Mouse (Mus musculus): ENCODE data around the gene Mosmo. TPM values are rescaled to one million over a fixed set of nuclear protein-coding genes. Genes with fewer than 3 reads are reported as not detected.

Gene Mosmo
- polyA plus RNA-seq, 1 experiment from 2014 or later = 8.2 TPM

GRCm38 (mm10) chr7:120721456-120721855, 44.0 kb downstream of the Mosmo start:
- no peak overlapping the region for H3K27ac ChIP-seq (ENCODE audit: low read length)
- H3K27me3 ChIP-seq (ENCODE audit: insufficient read depth, low read length) = no peaks in the 10 kb centered on the region
- H3K9me3 ChIP-seq (ENCODE audit: low read length) = no peaks in the 10 kb centered on the region
- WGBS = 66% methylated on average over 8 of the region's 8 CpGs
- H3K4me1 ChIP-seq (ENCODE audit: insufficient read depth, low read length) = 0 out of 2 replicates have a peak, but pooled peaks cover 5% of the 10 kb centered on the region
- ATAC-seq (ENCODE audit: low FRiP score, low TSS enrichment) = no peak
- no peak overlapping the region for H3K4me2 ChIP-seq (replicated peaks; ENCODE audit: low read depth, low read length)
- H3K36me3 ChIP-seq (ENCODE audit: insufficient read depth, low read length) = peaks cover 3% of the 10 kb centered on the region; the same call in 1 of the 2 replicates
- H3K9ac ChIP-seq (replicated peaks; ENCODE audit: low read length) = no peak overlapping the region
- H3K4me3 ChIP-seq (ENCODE audit: low read length) = no peak overlapping the region

- ATAC-seq (ENCODE audit: low FRiP score, low TSS enrichment) = no peak
- no peak overlapping the region for H3K4me3 ChIP-seq (ENCODE audit: low read length)
- no peaks in the 10 kb centered on the region for H3K27me3 ChIP-seq (ENCODE audit: insufficient read depth, low read length)
- no peak overlapping the region for H3K9ac ChIP-seq (replicated peaks; ENCODE audit: low read length)
- H3K9me3 ChIP-seq (ENCODE audit: low read length) = no peaks in the 10 kb centered on the region
- 0 out of 2 replicates have a peak, but pooled peaks cover 5% of the 10 kb centered on the region for H3K4me1 ChIP-seq (ENCODE audit: insufficient read depth, low read length)
- H3K4me2 ChIP-seq (replicated peaks; ENCODE audit: low read depth, low read length) = no peak overlapping the region
- WGBS = 90% methylated on average over 4 of the region's 4 CpGs
- peaks cover 3% of the 10 kb centered on the region; the same call in 1 of the 2 replicates for H3K36me3 ChIP-seq (ENCODE audit: insufficient read depth, low read length)
- H3K27ac ChIP-seq (ENCODE audit: low read length) = no peak overlapping the region
Observed at GRCm38 (mm10) chr7:120722063-120722462, 44.6 kb downstream of the Mosmo start.

GRCm38 (mm10) chr7:120722839-120723278, 45.4 kb downstream of the Mosmo start:
- H3K36me3 ChIP-seq (ENCODE audit: insufficient read depth, low read length) = peaks cover 3% of the 10 kb centered on the region; the same call in 1 of the 2 replicates
- no peak for ATAC-seq (ENCODE audit: low FRiP score, low TSS enrichment)

GRCm38 (mm10) chr7:120727581-120727980, 50.2 kb downstream of the Mosmo start:
- Histone ChIP-seq H3K9ac (replicated peaks; ENCODE audit: low read length) (no peak overlapping the region), H3K4me3 (ENCODE audit: low read length) (no peak overlapping the region), H3K9me3 (ENCODE audit: low read length) (no peaks in the 10 kb centered on the region), H3K36me3 (ENCODE audit: insufficient read depth, low read length) (no peaks in the 10 kb centered on the region), H3K27me3 (ENCODE audit: insufficient read depth, low read length) (no peaks in the 10 kb centered on the region), H3K4me2 (replicated peaks; ENCODE audit: low read depth, low read length) (no peak overlapping the region), H3K4me1 (ENCODE audit: insufficient read depth, low read length) (no peaks in the 10 kb centered on the region), H3K27ac (ENCODE audit: low read length) (no peak overlapping the region)
- 78% methylated on average over 3 of the region's 3 CpGs for WGBS
- ATAC-seq (ENCODE audit: low FRiP score, low TSS enrichment) = 0 out of 2 replicates have a peak, but pooled peaks have one; percentile 23

More at GRCm38 (mm10) chr7:120722839-120723278, 45.4 kb downstream of the Mosmo start:
- no peaks in the 10 kb centered on the region for H3K27me3 ChIP-seq (ENCODE audit: insufficient read depth, low read length)
- H3K9ac ChIP-seq (replicated peaks; ENCODE audit: low read length) = no peak overlapping the region
- no peak overlapping the region for H3K4me2 ChIP-seq (replicated peaks; ENCODE audit: low read depth, low read length)
- H3K4me1 ChIP-seq (ENCODE audit: insufficient read depth, low read length) = 0 out of 2 replicates have a peak, but pooled peaks cover 3% of the 10 kb centered on the region
- H3K27ac ChIP-seq (ENCODE audit: low read length) = no peak overlapping the region
- H3K9me3 ChIP-seq (ENCODE audit: low read length) = no peaks in the 10 kb centered on the region
- no peak overlapping the region for H3K4me3 ChIP-seq (ENCODE audit: low read length)
- WGBS = 75% methylated on average over 8 of the region's 8 CpGs

- Histone ChIP-seq H3K27me3 (ENCODE audit: insufficient read depth, low read length) (no peaks in the 10 kb centered on the region), H3K4me1 (ENCODE audit: insufficient read depth, low read length) (no peaks in the 10 kb centered on the region), H3K36me3 (ENCODE audit: insufficient read depth, low read length) (0 out of 2 replicates have a peak, but pooled peaks cover 4% of the 10 kb centered on the region), H3K4me2 (replicated peaks; ENCODE audit: low read depth, low read length) (no peak overlapping the region), H3K27ac (ENCODE audit: low read length) (no peak overlapping the region), H3K4me3 (ENCODE audit: low read length) (no peak overlapping the region), H3K9me3 (ENCODE audit: low read length) (no peaks in the 10 kb centered on the region), H3K9ac (replicated peaks; ENCODE audit: low read length) (no peak overlapping the region)
- 72% methylated on average over 5 of the region's 5 CpGs for WGBS
- no peak for ATAC-seq (ENCODE audit: low FRiP score, low TSS enrichment)
Observed at GRCm38 (mm10) chr7:120729635-120730034, 52.2 kb downstream of the Mosmo start.

GRCm38 (mm10) chr7:120732906-120733305, 55.5 kb downstream of the Mosmo start:
- Histone ChIP-seq H3K4me2 (replicated peaks; ENCODE audit: low read depth, low read length) (no peak overlapping the region), H3K4me3 (ENCODE audit: low read length) (no peak overlapping the region), H3K9ac (replicated peaks; ENCODE audit: low read length) (no peak overlapping the region), H3K4me1 (ENCODE audit: insufficient read depth, low read length) (no peaks in the 10 kb centered on the region), H3K27ac (ENCODE audit: low read length) (no peak overlapping the region), H3K36me3 (ENCODE audit: insufficient read depth, low read length) (0 out of 2 replicates have a peak, but pooled peaks cover 5% of the 10 kb centered on the region), H3K9me3 (ENCODE audit: low read length) (no peaks in the 10 kb centered on the region), H3K27me3 (ENCODE audit: insufficient read depth, low read length) (no peaks in the 10 kb centered on the region)
- 74% methylated on average over 7 of the region's 7 CpGs for WGBS
- peak; percentile 79 for ATAC-seq (ENCODE audit: low FRiP score, low TSS enrichment)

- WGBS = 77% methylated on average over 6 of the region's 6 CpGs
- no peak for ATAC-seq (ENCODE audit: low FRiP score, low TSS enrichment)
Observed at GRCm38 (mm10) chr7:120739018-120739417, 61.6 kb downstream of the Mosmo start, which contains the start of gene Vwa3a. Gene Vwa3a (plus strand): TSS chr7:120739318.

GRCm38 (mm10) chr7:120739558-120740101, 62.2 kb downstream of the Mosmo start:
- no peak overlapping the region for H3K4me2 ChIP-seq (replicated peaks; ENCODE audit: low read depth, low read length)
- 18% methylated on average over 5 of the region's 5 CpGs for WGBS

More at GRCm38 (mm10) chr7:120739018-120739417, 61.6 kb downstream of the Mosmo start, which contains the start of gene Vwa3a:
- Histone ChIP-seq H3K36me3 (ENCODE audit: insufficient read depth, low read length) (0 out of 2 replicates have a peak, but pooled peaks cover 5% of the 10 kb centered on the region), H3K9me3 (ENCODE audit: low read length) (no peaks in the 10 kb centered on the region), H3K4me1 (ENCODE audit: insufficient read depth, low read length) (no peaks in the 10 kb centered on the region), H3K4me2 (replicated peaks; ENCODE audit: low read depth, low read length) (no peak within 1 kb of the TSS), H3K9ac (replicated peaks; ENCODE audit: low read length) (no peak within 1 kb of the TSS), H3K27ac (ENCODE audit: low read length) (no peak within 1 kb of the TSS), H3K4me3 (ENCODE audit: low read length) (no peak within 1 kb of the TSS), H3K27me3 (ENCODE audit: insufficient read depth, low read length) (no peaks in the 10 kb centered on the region)

GRCm38 (mm10) chr7:120743366-120744351, 66.2 kb downstream of the Mosmo start:
- Histone ChIP-seq H3K4me1 (ENCODE audit: insufficient read depth, low read length) (no peaks in the 10 kb centered on the region), H3K4me2 (replicated peaks; ENCODE audit: low read depth, low read length) (no peak overlapping the region), H3K9ac (replicated peaks; ENCODE audit: low read length) (no peak overlapping the region), H3K27ac (ENCODE audit: low read length) (no peak overlapping the region), H3K9me3 (ENCODE audit: low read length) (no peaks in the 10 kb centered on the region), H3K4me3 (ENCODE audit: low read length) (no peak overlapping the region), H3K36me3 (ENCODE audit: insufficient read depth, low read length) (no peaks in the 10 kb centered on the region), H3K27me3 (ENCODE audit: insufficient read depth, low read length) (no peaks in the 10 kb centered on the region)
- 76% methylated on average over 14 of the region's 14 CpGs for WGBS
- ATAC-seq (ENCODE audit: low FRiP score, low TSS enrichment) = no peak

More at GRCm38 (mm10) chr7:120739558-120740101, 62.2 kb downstream of the Mosmo start:
- 0 out of 2 replicates have a peak, but pooled peaks have one; percentile 65 for ATAC-seq (ENCODE audit: low FRiP score, low TSS enrichment)
- Histone ChIP-seq H3K4me3 (ENCODE audit: low read length) (no peak overlapping the region), H3K4me1 (ENCODE audit: insufficient read depth, low read length) (no peaks in the 10 kb centered on the region), H3K9me3 (ENCODE audit: low read length) (no peaks in the 10 kb centered on the region), H3K27me3 (ENCODE audit: insufficient read depth, low read length) (no peaks in the 10 kb centered on the region), H3K9ac (replicated peaks; ENCODE audit: low read length) (no peak overlapping the region), H3K36me3 (ENCODE audit: insufficient read depth, low read length) (0 out of 2 replicates have a peak, but pooled peaks cover 2% of the 10 kb centered on the region), H3K27ac (ENCODE audit: low read length) (no peak overlapping the region)

Measured in kidney, embryonic 16.5 days (tissue).